Mouse (Mus musculus): ENCODE results near the gene Anapc11. TPM values are rescaled to one million over a fixed set of nuclear protein-coding genes. Genes with fewer than 3 reads are reported as not detected.
A peak's percentile ranks its signal among the peaks of the same experiment; 100 is the strongest.

The Anapc11 gene
- polyA plus RNA-seq, 1 experiment from 2014 or later = 236 TPM

DNA sequence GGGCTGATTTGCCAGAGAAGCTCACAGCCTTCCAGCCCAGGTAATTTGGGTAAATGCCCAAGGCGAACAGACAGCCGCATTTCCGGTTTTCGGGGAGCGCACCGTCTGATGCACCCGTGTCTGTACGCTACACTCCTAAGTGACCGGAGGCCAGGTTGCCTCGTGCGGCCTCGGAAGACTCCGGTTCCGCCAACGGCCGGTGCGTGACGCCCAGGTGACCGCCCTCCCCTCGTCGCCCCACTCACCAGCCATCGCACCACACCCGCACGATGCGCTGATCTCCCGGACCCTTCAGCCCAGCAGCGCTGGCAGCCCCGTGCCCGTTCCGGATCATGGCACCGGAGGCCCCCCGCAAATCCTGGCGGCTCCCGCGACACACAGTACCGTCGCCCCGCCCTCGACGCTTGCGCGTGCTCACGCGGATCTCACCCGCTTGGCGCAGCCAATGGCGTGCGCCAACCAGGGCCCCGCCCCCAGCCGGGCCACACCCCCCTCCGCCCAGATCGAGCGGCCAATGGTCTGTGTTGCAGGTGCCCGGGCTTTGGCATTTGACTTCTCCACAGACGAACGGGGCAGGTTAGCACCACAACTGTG lies 19.4 kb downstream of the Anapc11 start, which contains the start of gene Pcyt2:
Gene Pcyt2 (minus strand): TSS at position 418 of the 594 bp plus-strand sequence.
- H3K27ac ChIP-seq (ENCODE audit: low read depth, low read length) = peak within 1 kb of the TSS; percentile 78
- peaks cover 25% of the 10 kb centered on the region for H3K36me3 ChIP-seq (ENCODE audit: control insufficient read depth, insufficient read depth, low read length)

DNA sequence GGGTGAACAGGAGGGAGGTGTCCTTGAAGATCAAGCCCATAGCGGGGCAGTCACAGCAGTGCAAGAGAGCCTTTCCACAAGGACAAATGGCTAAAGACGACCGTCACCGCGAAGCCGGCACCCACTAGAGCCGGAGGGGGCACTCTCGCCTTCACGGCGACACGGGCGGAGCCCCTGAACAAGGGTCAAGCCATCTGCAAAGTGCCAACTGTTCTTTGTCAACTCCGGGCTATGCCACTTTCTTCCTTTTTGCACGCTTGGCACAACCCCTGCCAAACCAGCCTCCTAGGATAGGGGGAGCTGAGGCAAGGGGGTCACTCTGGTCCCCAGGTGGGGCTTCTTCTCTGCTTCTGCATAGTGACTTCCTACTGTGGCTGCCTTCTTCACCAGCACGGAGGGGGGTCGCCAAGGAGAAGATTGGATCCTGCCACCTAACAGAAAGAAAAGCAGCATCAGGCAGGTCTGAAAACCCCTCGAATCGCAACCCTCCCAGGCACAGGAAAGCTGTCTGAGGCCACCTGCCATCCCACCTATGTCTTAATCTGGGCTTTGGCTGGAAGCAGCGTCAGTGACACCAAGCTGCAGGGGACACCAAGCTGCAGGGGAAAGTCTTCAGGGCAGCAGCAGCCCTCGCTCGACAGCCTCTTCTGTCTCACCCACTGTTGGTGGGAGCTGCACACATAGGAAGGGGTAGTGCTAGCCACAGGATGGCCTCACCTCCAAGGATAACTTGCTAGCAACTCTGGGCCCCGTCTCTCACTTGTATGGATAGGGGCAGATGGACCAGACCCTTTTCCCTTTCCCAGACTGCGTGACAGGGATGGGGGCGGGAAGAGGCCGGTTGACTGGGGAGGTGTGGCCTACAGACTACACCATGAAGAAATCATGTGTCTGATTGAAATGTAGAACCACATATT lies 20.7 kb downstream of the Anapc11 start:
- 95% methylated on average over 25 of the region's 25 CpGs for WGBS
- no peak for ATAC-seq (ENCODE audit: low read depth)
- H3K4me3 ChIP-seq (ENCODE audit: low read depth, low read length) = no peak overlapping the region

More for the DNA sequence above, 19.4 kb downstream of the Anapc11 start, which contains the start of gene Pcyt2:
- H3K9ac ChIP-seq (replicated peaks; ENCODE audit: low read depth, low read length) = peak within 1 kb of the TSS; percentile 74
- WGBS = under 1% methylated on average over 53 of the region's 56 CpGs
- no peaks in the 10 kb centered on the region for H3K9me3 ChIP-seq (ENCODE audit: control insufficient read depth, low read length)
- no peaks in the 10 kb centered on the region for H3K27me3 ChIP-seq (ENCODE audit: control insufficient read depth, insufficient read depth, low read length)
- peaks cover 12% of the 10 kb centered on the region for H3K4me1 ChIP-seq (ENCODE audit: control insufficient read depth, insufficient read depth, low read length)
- peak; percentile 96 for ATAC-seq (ENCODE audit: low read depth)
- H3K4me3 ChIP-seq (ENCODE audit: low read depth, low read length) = peak within 1 kb of the TSS; percentile 72
- H3K4me2 ChIP-seq (ENCODE audit: low read depth, low read length) = peak within 1 kb of the TSS; percentile 82

DNA sequence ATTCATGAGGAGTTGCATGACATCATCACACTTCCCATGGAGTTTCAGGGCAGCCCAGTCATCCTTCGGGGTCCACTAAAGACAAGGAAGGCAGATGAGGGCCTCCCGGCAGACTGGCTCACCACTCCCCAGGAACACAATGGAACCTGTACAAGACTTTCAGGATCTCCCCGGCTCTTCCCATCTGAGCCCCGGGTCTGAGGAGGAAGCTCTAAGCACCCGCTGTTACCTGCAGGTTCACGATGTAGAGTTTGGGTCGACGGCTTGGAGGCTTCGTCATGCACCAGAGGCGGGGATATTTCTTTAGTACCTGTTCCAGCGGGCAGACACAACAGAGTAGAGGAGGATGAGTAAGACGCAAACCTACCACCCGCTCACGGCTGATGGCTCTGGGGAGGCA lies 22.0 kb downstream of the Anapc11 start:
- Histone ChIP-seq H3K9me3 (ENCODE audit: control insufficient read depth, low read length) (no peaks in the 10 kb centered on the region), H3K27me3 (ENCODE audit: control insufficient read depth, insufficient read depth, low read length) (no peaks in the 10 kb centered on the region), H3K27ac (ENCODE audit: low read depth, low read length) (no peak overlapping the region), H3K36me3 (ENCODE audit: control insufficient read depth, insufficient read depth, low read length) (peaks cover 21% of the 10 kb centered on the region; the same call in 1 of the 2 replicates), H3K9ac (replicated peaks; ENCODE audit: low read depth, low read length) (no peak overlapping the region), H3K4me2 (ENCODE audit: low read depth, low read length) (no peak overlapping the region), H3K4me3 (ENCODE audit: low read depth, low read length) (no peak overlapping the region), H3K4me1 (ENCODE audit: control insufficient read depth, insufficient read depth, low read length) (peaks cover 20% of the 10 kb centered on the region)
- whole genome bisulfite sequencing = 99% methylated on average over 14 of the region's 14 CpGs
- ATAC-seq (ENCODE audit: low read depth) = no peak

More for the DNA sequence above, 20.7 kb downstream of the Anapc11 start:
- no peaks in the 10 kb centered on the region for H3K9me3 ChIP-seq (ENCODE audit: control insufficient read depth, low read length)
- no peaks in the 10 kb centered on the region for H3K27me3 ChIP-seq (ENCODE audit: control insufficient read depth, insufficient read depth, low read length)
- H3K27ac ChIP-seq (ENCODE audit: low read depth, low read length) = no peak overlapping the region
- peaks cover 21% of the 10 kb centered on the region; the same call in 1 of the 2 replicates for H3K36me3 ChIP-seq (ENCODE audit: control insufficient read depth, insufficient read depth, low read length)
- no peak overlapping the region for H3K9ac ChIP-seq (replicated peaks; ENCODE audit: low read depth, low read length)
- no peak overlapping the region for H3K4me2 ChIP-seq (ENCODE audit: low read depth, low read length)
- H3K4me1 ChIP-seq (ENCODE audit: control insufficient read depth, insufficient read depth, low read length) = peaks cover 14% of the 10 kb centered on the region

- Histone ChIP-seq H3K27ac (ENCODE audit: low read depth, low read length) (no peak overlapping the region), H3K4me2 (ENCODE audit: low read depth, low read length) (no peak overlapping the region), H3K27me3 (ENCODE audit: control insufficient read depth, insufficient read depth, low read length) (no peaks in the 10 kb centered on the region), H3K9me3 (ENCODE audit: control insufficient read depth, low read length) (no peaks in the 10 kb centered on the region), H3K4me1 (ENCODE audit: control insufficient read depth, insufficient read depth, low read length) (peaks cover 11% of the 10 kb centered on the region), H3K9ac (replicated peaks; ENCODE audit: low read depth, low read length) (no peak overlapping the region), H3K4me3 (ENCODE audit: low read depth, low read length) (no peak overlapping the region), H3K36me3 (ENCODE audit: control insufficient read depth, insufficient read depth, low read length) (peaks cover 27% of the 10 kb centered on the region; the same call in 1 of the 2 replicates)
- no peak for ATAC-seq (ENCODE audit: low read depth)
- 90% methylated on average over 6 of the region's 6 CpGs for WGBS
Observed at GRCm38 (mm10) chr11:120622805-120623204, 24.6 kb downstream of the Anapc11 start.

DNA sequence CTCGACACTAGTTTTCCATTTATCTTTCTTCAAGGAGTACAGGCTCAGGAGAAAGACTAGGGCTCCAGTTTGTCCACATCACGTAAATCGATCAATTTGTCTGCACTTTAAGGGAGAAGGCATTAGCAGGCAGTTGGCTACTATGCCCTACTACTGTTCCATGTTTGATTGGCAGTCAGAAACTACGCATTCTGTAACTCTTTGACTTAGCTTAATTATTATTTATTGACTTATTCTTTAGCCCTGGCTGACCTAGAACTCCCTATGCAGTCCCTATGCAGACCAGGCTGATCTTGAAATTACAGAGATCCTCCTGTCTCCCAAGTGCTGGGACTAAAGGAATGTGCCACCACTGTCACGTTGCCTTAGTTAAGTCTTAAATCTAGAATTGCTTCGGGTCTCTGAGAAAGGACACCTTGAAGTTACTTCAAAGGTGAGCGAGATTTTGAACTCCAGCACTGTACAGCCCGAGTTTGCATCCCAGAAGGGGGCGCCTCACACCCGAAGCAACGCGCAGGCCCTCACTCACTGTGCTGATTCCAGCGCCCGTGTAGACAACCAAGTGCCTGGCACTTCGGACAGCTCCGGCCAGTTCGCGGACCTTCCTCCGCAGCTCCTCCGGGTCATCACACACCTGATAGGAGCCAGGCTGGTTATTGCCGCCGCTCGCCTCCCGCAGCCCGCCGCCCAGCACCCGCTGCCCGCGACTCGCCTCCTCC lies 25.9 kb downstream of the Anapc11 start:
- no peaks in the 10 kb centered on the region for H3K27me3 ChIP-seq (ENCODE audit: control insufficient read depth, insufficient read depth, low read length)
- H3K4me1 ChIP-seq (ENCODE audit: control insufficient read depth, insufficient read depth, low read length) = peaks cover 11% of the 10 kb centered on the region
- peaks cover 23% of the 10 kb centered on the region; the same call in 1 of the 2 replicates for H3K36me3 ChIP-seq (ENCODE audit: control insufficient read depth, insufficient read depth, low read length)
- peak overlapping the region; percentile 97 for H3K4me2 ChIP-seq (ENCODE audit: low read depth, low read length)
- H3K9me3 ChIP-seq (ENCODE audit: control insufficient read depth, low read length) = no peaks in the 10 kb centered on the region
- WGBS = 18% methylated on average over 22 of the region's 30 CpGs
- ATAC-seq (ENCODE audit: low read depth) = peak; percentile 59
- peak overlapping the region; percentile 99 for H3K4me3 ChIP-seq (ENCODE audit: low read depth, low read length)
- H3K9ac ChIP-seq (replicated peaks; ENCODE audit: low read depth, low read length) = peak overlapping the region; percentile 73
- H3K27ac ChIP-seq (ENCODE audit: low read depth, low read length) = peak overlapping the region; percentile 86

DNA sequence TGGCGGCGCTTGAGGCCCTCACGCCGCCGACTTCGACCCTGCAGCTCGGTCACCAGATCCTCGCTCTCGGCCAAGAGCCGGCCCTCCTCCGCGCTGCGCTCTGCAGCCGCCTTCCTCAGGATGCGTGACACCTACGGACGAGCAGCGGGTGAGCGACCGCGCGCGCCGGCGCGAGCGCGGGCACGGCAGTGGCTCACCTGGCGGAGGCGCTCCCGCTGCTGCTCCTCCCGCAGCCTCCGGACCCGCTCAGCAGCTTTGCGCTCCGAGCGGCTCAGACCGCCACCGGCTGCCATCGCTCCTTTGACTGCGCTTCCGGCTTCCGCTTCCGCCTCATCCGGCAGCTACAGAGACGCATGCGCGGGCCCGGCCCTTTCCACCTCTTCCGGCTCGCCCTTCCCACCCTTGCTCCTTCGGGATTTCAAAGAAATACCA lies 26.5 kb downstream of the Anapc11 start:
- Histone ChIP-seq H3K27me3 (ENCODE audit: control insufficient read depth, insufficient read depth, low read length) (no peaks in the 10 kb centered on the region), H3K9me3 (ENCODE audit: control insufficient read depth, low read length) (no peaks in the 10 kb centered on the region), H3K9ac (replicated peaks; ENCODE audit: low read depth, low read length) (peak overlapping the region; percentile 73), H3K4me1 (ENCODE audit: control insufficient read depth, insufficient read depth, low read length) (peaks cover 12% of the 10 kb centered on the region), H3K4me2 (ENCODE audit: low read depth, low read length) (peak overlapping the region; percentile 97), H3K27ac (ENCODE audit: low read depth, low read length) (peak overlapping the region; percentile 86), H3K4me3 (ENCODE audit: low read depth, low read length) (peak overlapping the region; percentile 99), H3K36me3 (ENCODE audit: control insufficient read depth, insufficient read depth, low read length) (peaks cover 22% of the 10 kb centered on the region; the same call in 1 of the 2 replicates)
- peak; percentile 83 for ATAC-seq (ENCODE audit: low read depth)
- WGBS = under 1% methylated on average over 52 of the region's 53 CpGs

GRCm38 (mm10) chr11:120625152-120625775 lies 27.0 kb downstream of the Anapc11 start, which contains the start of gene Sirt7:
Gene Sirt7 (minus strand): TSS chr11:120625240.
- no peaks in the 10 kb centered on the region for H3K9me3 ChIP-seq (ENCODE audit: control insufficient read depth, low read length)
- peak; percentile 55; the same call in 1 of the 2 replicates for ATAC-seq (ENCODE audit: low read depth)
- H3K4me3 ChIP-seq (ENCODE audit: low read depth, low read length) = peak within 1 kb of the TSS; percentile 99
- peaks cover 15% of the 10 kb centered on the region for H3K4me1 ChIP-seq (ENCODE audit: control insufficient read depth, insufficient read depth, low read length)
- H3K27ac ChIP-seq (ENCODE audit: low read depth, low read length) = peak within 1 kb of the TSS; percentile 86
- peak within 1 kb of the TSS; percentile 73 for H3K9ac ChIP-seq (replicated peaks; ENCODE audit: low read depth, low read length)
- no peaks in the 10 kb centered on the region for H3K27me3 ChIP-seq (ENCODE audit: control insufficient read depth, insufficient read depth, low read length)
- H3K36me3 ChIP-seq (ENCODE audit: control insufficient read depth, insufficient read depth, low read length) = peaks cover 19% of the 10 kb centered on the region; the same call in 1 of the 2 replicates
- H3K4me2 ChIP-seq (ENCODE audit: low read depth, low read length) = peak within 1 kb of the TSS; percentile 97
- 19% methylated on average over 5 of the region's 5 CpGs for WGBS

DNA sequence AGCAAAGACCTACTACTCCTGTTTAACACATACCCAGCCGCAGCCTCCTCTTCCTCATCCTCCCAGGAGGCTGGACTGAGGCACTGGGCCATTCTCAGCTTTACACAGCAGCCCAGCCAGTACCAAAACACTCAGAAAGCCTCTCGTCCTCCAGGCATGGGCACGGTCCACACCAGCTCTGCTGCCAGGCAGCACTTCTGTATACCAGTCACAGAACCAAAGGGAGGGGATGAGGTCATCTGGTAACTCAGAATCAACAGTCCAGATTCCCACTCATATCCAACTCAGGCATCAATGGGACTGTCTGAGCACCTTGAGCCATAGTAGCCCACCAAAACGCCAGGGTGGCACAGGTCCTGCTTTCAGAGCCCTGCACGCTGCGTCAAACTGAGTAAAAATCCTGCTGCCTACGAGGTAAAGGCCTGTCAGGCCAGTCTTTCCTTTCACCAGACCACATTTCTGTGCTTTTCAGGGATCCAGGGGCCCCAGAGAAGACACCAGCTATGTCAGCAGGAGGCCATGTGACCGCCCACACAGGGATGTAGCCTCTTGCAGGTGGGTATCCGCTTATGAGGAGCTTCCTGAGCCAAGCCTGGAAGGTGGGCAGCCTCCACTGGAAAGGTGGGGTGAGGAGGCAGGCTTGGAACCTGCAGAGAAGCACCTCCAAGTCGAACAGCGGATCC lies 28.7 kb downstream of the Anapc11 start:
- Histone ChIP-seq H3K4me2 (ENCODE audit: low read depth, low read length) (no peak overlapping the region), H3K9me3 (ENCODE audit: control insufficient read depth, low read length) (no peaks in the 10 kb centered on the region), H3K27ac (ENCODE audit: low read depth, low read length) (no peak overlapping the region), H3K9ac (replicated peaks; ENCODE audit: low read depth, low read length) (no peak overlapping the region), H3K27me3 (ENCODE audit: control insufficient read depth, insufficient read depth, low read length) (no peaks in the 10 kb centered on the region), H3K36me3 (ENCODE audit: control insufficient read depth, insufficient read depth, low read length) (0 out of 2 replicates have a peak, but pooled peaks cover 11% of the 10 kb centered on the region), H3K4me3 (ENCODE audit: low read depth, low read length) (no peak overlapping the region), H3K4me1 (ENCODE audit: control insufficient read depth, insufficient read depth, low read length) (peaks cover 21% of the 10 kb centered on the region)
- 90% methylated on average over 11 of the region's 11 CpGs for WGBS
- ATAC-seq (ENCODE audit: low read depth) = no peak
